Mouse (Mus musculus) splenic B cell, adult 2 months (primary cell): Measurements from ENCODE around the gene BC030499.

Experiments used
- DNase-seq: peaks from one replicate; pipeline ENCODE4 v3.0.0-alpha.2; 2011; ENCODE audit warnings: low read depth, low spot score
- H3K27me3 ChIP-seq: 2 replicates; pipeline ENCODE4 v1.6.1; 2012; ENCODE audit warnings: mild to moderate bottlenecking, low read length, moderate library complexity, mixed read lengths; ENCODE audit not compliant: control insufficient read depth, poor library complexity, insufficient read depth, severe bottlenecking
- H3K36me3 ChIP-seq: 2 replicates; pipeline ENCODE4 v1.6.1; 2012; ENCODE audit warnings: mild to moderate bottlenecking, low read length, moderate library complexity, mixed read lengths; ENCODE audit not compliant: control insufficient read depth, poor library complexity, insufficient read depth, severe bottlenecking

The BC030499 gene

GRCm38 (mm10) chr11:78278853-78279252 lies 11.8 kb upstream of the BC030499 start:
- Histone ChIP-seq H3K27me3 (no peaks in the 10 kb centered on the region), H3K36me3 (peaks cover 46% of the 10 kb centered on the region)
- DNase-seq: no peak

GRCm38 (mm10) chr11:78279586-78279985 lies 11.1 kb upstream of the BC030499 start:
- peaks cover 46% of the 10 kb centered on the region for H3K36me3 ChIP-seq
- no peaks in the 10 kb centered on the region for H3K27me3 ChIP-seq
- no peak for DNase-seq

GRCm38 (mm10) chr11:78289146-78289763 lies 1.4 kb upstream of the BC030499 start:
- no peaks in the 10 kb centered on the region for H3K27me3 ChIP-seq
- peaks cover 21% of the 10 kb centered on the region for H3K36me3 ChIP-seq
- no peak for DNase-seq

- no peak for DNase-seq
Observed at GRCm38 (mm10) chr11:78294585-78294984, 3.9 kb downstream of the BC030499 start.

GRCm38 (mm10) chr11:78300917-78301316 lies 10.3 kb downstream of the BC030499 start:
- no peak for DNase-seq
- Histone ChIP-seq H3K36me3 (no peaks in the 10 kb centered on the region), H3K27me3 (no peaks in the 10 kb centered on the region)

More at GRCm38 (mm10) chr11:78294585-78294984, 3.9 kb downstream of the BC030499 start:
- Histone ChIP-seq H3K27me3 (no peaks in the 10 kb centered on the region), H3K36me3 (peaks cover 1% of the 10 kb centered on the region)

- peak; percentile 92 for DNase-seq
- H3K36me3 ChIP-seq: no peaks in the 10 kb centered on the region
- H3K27me3 ChIP-seq: no peaks in the 10 kb centered on the region
Observed at GRCm38 (mm10) chr11:78301357-78302084, 10.9 kb downstream of the BC030499 start, which contains the start of gene Spag5. Gene Spag5, plus strand, starts transcription at chr11:78301529.

- Histone ChIP-seq H3K36me3 (no peaks in the 10 kb centered on the region), H3K27me3 (no peaks in the 10 kb centered on the region)
- DNase-seq: no peak
Observed at GRCm38 (mm10) chr11:78305272-78305671, 14.6 kb downstream of the BC030499 start.

GRCm38 (mm10) chr11:78310861-78311511 lies 20.3 kb downstream of the BC030499 start:
- Histone ChIP-seq H3K27me3 (no peaks in the 10 kb centered on the region), H3K36me3 (no peaks in the 10 kb centered on the region)
- DNase-seq: peak; percentile 46

- DNase-seq: no peak
- no peaks in the 10 kb centered on the region for H3K27me3 ChIP-seq
Observed at GRCm38 (mm10) chr11:78313662-78314061, 23.0 kb downstream of the BC030499 start.

GRCm38 (mm10) chr11:78318411-78318810 lies 27.8 kb downstream of the BC030499 start:
- no peak for DNase-seq
- H3K36me3 ChIP-seq: no peaks in the 10 kb centered on the region

More at GRCm38 (mm10) chr11:78313662-78314061, 23.0 kb downstream of the BC030499 start:
- no peaks in the 10 kb centered on the region for H3K36me3 ChIP-seq

GRCm38 (mm10) chr11:78322076-78322831 lies 31.6 kb downstream of the BC030499 start:
- no peaks in the 10 kb centered on the region for H3K36me3 ChIP-seq
- no peak for DNase-seq
- H3K27me3 ChIP-seq: no peaks in the 10 kb centered on the region; the same call in 1 of the 2 replicates

More at GRCm38 (mm10) chr11:78318411-78318810, 27.8 kb downstream of the BC030499 start:
- no peaks in the 10 kb centered on the region; the same call in 1 of the 2 replicates for H3K27me3 ChIP-seq

- Histone ChIP-seq H3K27me3 (no peaks in the 10 kb centered on the region; the same call in 1 of the 2 replicates), H3K36me3 (no peaks in the 10 kb centered on the region)
- peak; percentile 90 for DNase-seq
Observed at GRCm38 (mm10) chr11:78322860-78323259, 32.2 kb downstream of the BC030499 start, which contains the start of gene Aldoc. Gene Aldoc, plus strand, starts transcription at chr11:78322968.

GRCm38 (mm10) chr11:78324000-78324785 lies 33.6 kb downstream of the BC030499 start:
- no peaks in the 10 kb centered on the region; the same call in 1 of the 2 replicates for H3K27me3 ChIP-seq
- H3K36me3 ChIP-seq: no peaks in the 10 kb centered on the region
- no peak for DNase-seq

- H3K36me3 ChIP-seq: no peaks in the 10 kb centered on the region
- no peak for DNase-seq
- no peaks in the 10 kb centered on the region; the same call in 1 of the 2 replicates for H3K27me3 ChIP-seq
Observed at GRCm38 (mm10) chr11:78324965-78325364, 34.3 kb downstream of the BC030499 start.
